Comparison of ENCODE assay signal across 20 mouse cellular contexts in the genomic region with DNA sequence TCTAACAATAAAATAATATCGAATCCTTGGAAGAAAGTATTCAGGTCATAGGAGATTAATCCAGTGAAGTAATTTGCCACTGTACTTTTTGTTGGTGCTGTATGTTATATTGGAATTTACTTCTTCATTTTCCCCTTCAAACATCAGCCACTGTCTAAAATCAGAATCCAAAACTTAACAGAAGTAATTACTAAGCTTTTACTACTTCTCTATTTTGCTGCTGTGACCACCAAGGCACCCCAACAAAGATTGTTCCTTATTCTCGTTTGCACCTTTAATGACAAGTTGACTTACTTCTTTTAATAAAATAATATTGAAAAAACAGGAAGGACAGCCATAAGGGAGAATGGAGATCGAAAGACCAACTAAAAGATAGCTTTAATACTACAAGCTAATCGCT.
"Had no signal": no experiment of that assay in that cellular context is flagged by ENCODE, and none has a peak within 500 bp of the region (broad histone marks: within the 10 kb centered on the region; RNA-seq: fewer than 3 reads in every experiment).

No protein-coding gene starts in this region.

- DNase-seq: kidney, adult 8-10 months; kidney, postnatal 10 days; kidney, postnatal 36 days; layer of hippocampus, postnatal 36 days; left cerebral cortex, postnatal 4 days; liver, embryonic 13.5 days; lung, adult 2 months; midbrain, embryonic 14.5 days; right cerebral cortex, adult 18-20 months; right cerebral cortex, postnatal 14 days; right cerebral cortex, postnatal 4 days; thymus, adult 2 months; thymus, postnatal 14 days; thymus, postnatal 4 days had no signal

- H3K4me3 ChIP-seq: kidney, embryonic 15.5 days; left cerebral cortex, adult 2 months; limb, embryonic 12.5 days; limb, embryonic 15.5 days; liver, embryonic 13.5 days had no signal

- H3K27me3 ChIP-seq: kidney, embryonic 15.5 days; limb, embryonic 12.5 days; limb, embryonic 15.5 days; liver, embryonic 13.5 days had no signal

- H3K9ac ChIP-seq: kidney, embryonic 15.5 days; limb, embryonic 12.5 days; limb, embryonic 15.5 days; liver, embryonic 13.5 days had no signal

- H3K36me3 ChIP-seq: kidney, embryonic 15.5 days; limb, embryonic 12.5 days; limb, embryonic 15.5 days; liver, embryonic 13.5 days had no signal

- H3K27ac ChIP-seq: kidney, embryonic 15.5 days; left cerebral cortex, adult 2 months; limb, embryonic 12.5 days; limb, embryonic 15.5 days; liver, embryonic 13.5 days; macrophage; stomach, postnatal 0 days had no signal

- H3K4me1 ChIP-seq: kidney, embryonic 15.5 days; limb, embryonic 12.5 days; limb, embryonic 15.5 days; liver, embryonic 13.5 days had no signal

- H3K9me3 ChIP-seq: kidney, embryonic 15.5 days; limb, embryonic 12.5 days; limb, embryonic 15.5 days; liver, embryonic 13.5 days had no signal
